Mouse (Mus musculus) spleen, postnatal 4 days (tissue): ENCODE results near the gene Gramd1b.
A peak's percentile ranks its signal among the peaks of the same experiment; 100 is the strongest.

Experiments
- DNase-seq, 2 experiments: peaks; one replicate each; pipeline ENCODE4 v3.0.0; 2022; ENCODE audit warnings: low spot score in 2 of 2

The Gramd1b gene

GRCm38 (mm10) chr9:40426282-40426964 lies 104.8 kb downstream of the Gramd1b start:
- no peak for DNase-seq

- no peak for DNase-seq
These were observed 106.3 kb downstream of the Gramd1b start for GRCm38 (mm10) chr9:40424874-40425273.

GRCm38 (mm10) chr9:40423427-40423867 lies 107.7 kb downstream of the Gramd1b start:
- peak in 1 of 2 experiments; percentile 18 for DNase-seq

- DNase-seq, result no peak
These were observed 108.7 kb downstream of the Gramd1b start for GRCm38 (mm10) chr9:40422368-40423057.

GRCm38 (mm10) chr9:40420652-40421335 lies 110.4 kb downstream of the Gramd1b start:
- DNase-seq, result no peak

- no peak for DNase-seq
These were observed 112.4 kb downstream of the Gramd1b start for GRCm38 (mm10) chr9:40418803-40419202.

- DNase-seq, result no peak
These were observed 115.0 kb downstream of the Gramd1b start for GRCm38 (mm10) chr9:40416150-40416549.

- peak; percentile 48 to 63 for DNase-seq
These were observed 116.0 kb downstream of the Gramd1b start for GRCm38 (mm10) chr9:40414904-40415766.

- peak; percentile 61 to 77 for DNase-seq
These were observed 116.7 kb downstream of the Gramd1b start for GRCm38 (mm10) chr9:40414498-40414903.

- DNase-seq, result no peak
These were observed 117.6 kb downstream of the Gramd1b start for GRCm38 (mm10) chr9:40413601-40414000.

- no peak for DNase-seq
These were observed 118.3 kb downstream of the Gramd1b start for GRCm38 (mm10) chr9:40412931-40413330.

- DNase-seq, result no peak
These were observed 118.9 kb downstream of the Gramd1b start for GRCm38 (mm10) chr9:40412246-40412645.

- DNase-seq, result no peak
These were observed 120.3 kb downstream of the Gramd1b start for GRCm38 (mm10) chr9:40410895-40411294.

GRCm38 (mm10) chr9:40409071-40409470 lies 122.1 kb downstream of the Gramd1b start:
- no peak for DNase-seq

GRCm38 (mm10) chr9:40408415-40408814 lies 122.8 kb downstream of the Gramd1b start:
- no peak for DNase-seq

- DNase-seq, result no peak
These were observed 123.3 kb downstream of the Gramd1b start for GRCm38 (mm10) chr9:40407876-40408275.

GRCm38 (mm10) chr9:40405804-40406203 lies 125.4 kb downstream of the Gramd1b start:
- no peak for DNase-seq

GRCm38 (mm10) chr9:40405263-40405662 lies 125.9 kb downstream of the Gramd1b start:
- no peak for DNase-seq

- no peak for DNase-seq
These were observed 126.5 kb downstream of the Gramd1b start for GRCm38 (mm10) chr9:40404637-40405036.

GRCm38 (mm10) chr9:40403750-40404149 lies 127.4 kb downstream of the Gramd1b start:
- DNase-seq, result no peak

GRCm38 (mm10) chr9:40401818-40402217 lies 129.4 kb downstream of the Gramd1b start:
- DNase-seq, result no peak

- DNase-seq, result no peak
These were observed 130.3 kb downstream of the Gramd1b start for GRCm38 (mm10) chr9:40400854-40401253.
